Mouse (Mus musculus): ENCODE data around the gene Fbxo31. TPM values are rescaled to one million over a fixed set of nuclear protein-coding genes. Genes with fewer than 3 reads are reported as not detected.

Gene Fbxo31
- polyA plus RNA-seq, 1 experiment = not detected

DNA sequence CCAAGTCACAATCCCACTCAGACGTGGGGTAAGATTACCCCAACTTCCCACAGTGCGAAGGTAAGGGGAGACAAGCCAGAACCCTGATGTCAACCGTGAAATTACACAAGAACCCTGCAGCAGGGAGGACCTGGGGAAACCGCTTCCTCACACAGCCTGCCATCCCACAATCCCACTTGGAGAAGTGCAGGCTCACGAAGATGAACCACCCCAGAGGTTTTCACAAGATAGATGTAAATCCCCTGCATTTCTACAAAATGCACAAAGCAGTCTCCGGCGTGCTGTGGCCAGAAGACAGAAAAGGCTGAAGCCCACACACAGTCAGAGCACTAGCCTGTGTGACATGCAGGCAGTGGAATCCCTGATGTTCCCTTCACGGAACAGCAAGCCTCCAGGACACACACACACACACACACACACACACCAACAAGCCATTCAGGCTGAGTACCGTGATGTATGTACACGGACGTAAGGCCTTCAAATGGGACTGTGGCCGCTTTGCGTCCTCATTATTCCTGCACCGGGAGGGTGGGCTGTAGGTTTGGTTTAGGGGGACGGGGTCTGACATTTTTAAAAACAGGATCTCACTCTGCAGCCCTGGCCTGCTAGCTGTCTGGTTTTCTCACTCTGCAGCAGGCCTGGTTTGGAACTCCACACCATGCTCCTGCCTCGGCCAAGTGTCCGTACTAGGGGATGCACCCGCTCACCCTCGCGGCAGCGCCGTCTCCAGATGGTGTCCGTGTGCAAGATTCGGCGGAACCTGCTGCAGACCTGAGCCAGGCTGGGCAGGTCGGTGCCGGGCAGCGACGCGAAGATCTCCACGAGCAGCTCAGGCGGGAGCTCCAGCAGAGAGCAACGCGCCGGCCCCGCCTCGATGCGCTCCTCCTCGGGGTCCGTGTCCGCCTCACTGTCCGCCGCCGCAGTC lies 593 bp downstream of the Fbxo31 start:
- no peak for TF ChIP-seq CTCF (IDR thresholded peaks at IDR 0.05; ENCODE audit: insufficient read depth, low read depth, low read length)
- TF ChIP-seq POLR2A (IDR thresholded peaks at IDR 0.05; ENCODE audit: insufficient read depth, low read depth, low read length) = no peak
- peak overlapping the region; percentile 61 for H3K4me3 ChIP-seq (ENCODE audit: insufficient read depth, low read depth, low read length)
- peaks cover 31% of the 10 kb centered on the region for H3K4me1 ChIP-seq (ENCODE audit: control insufficient read depth, insufficient read depth, low read length)
- peak overlapping the region; percentile 0; the same call in 1 of the 2 replicates for H3K27ac ChIP-seq (ENCODE audit: insufficient read depth, low read depth, low read length)
- under 1% methylated on average over 44 of the region's 44 CpGs for WGBS

DNA sequence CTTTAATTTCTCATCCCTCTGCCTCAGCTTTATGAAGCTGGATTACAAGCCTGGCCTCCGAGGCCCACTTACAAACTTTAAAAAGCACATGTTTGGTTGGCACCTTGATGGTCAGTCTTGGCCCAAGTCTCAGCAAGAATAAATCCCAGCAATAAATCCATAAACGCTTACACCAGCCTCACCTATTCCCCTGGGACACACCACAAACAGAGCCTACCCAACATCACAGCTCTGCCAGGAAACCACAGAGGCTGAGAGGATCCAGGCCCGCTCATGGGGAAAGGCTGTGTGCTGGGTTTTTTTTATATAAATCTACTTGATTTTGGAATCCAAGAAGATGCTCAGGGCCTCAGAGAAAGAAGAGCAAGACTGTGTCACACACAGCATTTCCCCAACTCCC lies 2.9 kb downstream of the Fbxo31 start:
- TF ChIP-seq CTCF (IDR thresholded peaks at IDR 0.05; ENCODE audit: insufficient read depth, low read depth, low read length) (no peak), POLR2A (IDR thresholded peaks at IDR 0.05; ENCODE audit: insufficient read depth, low read depth, low read length) (no peak)
- Histone ChIP-seq H3K4me1 (ENCODE audit: control insufficient read depth, insufficient read depth, low read length) (peaks cover 38% of the 10 kb centered on the region), H3K4me3 (ENCODE audit: insufficient read depth, low read depth, low read length) (no peak overlapping the region), H3K27ac (ENCODE audit: insufficient read depth, low read depth, low read length) (no peak overlapping the region)
- WGBS = 84% methylated on average over 3 of the region's 3 CpGs

DNA sequence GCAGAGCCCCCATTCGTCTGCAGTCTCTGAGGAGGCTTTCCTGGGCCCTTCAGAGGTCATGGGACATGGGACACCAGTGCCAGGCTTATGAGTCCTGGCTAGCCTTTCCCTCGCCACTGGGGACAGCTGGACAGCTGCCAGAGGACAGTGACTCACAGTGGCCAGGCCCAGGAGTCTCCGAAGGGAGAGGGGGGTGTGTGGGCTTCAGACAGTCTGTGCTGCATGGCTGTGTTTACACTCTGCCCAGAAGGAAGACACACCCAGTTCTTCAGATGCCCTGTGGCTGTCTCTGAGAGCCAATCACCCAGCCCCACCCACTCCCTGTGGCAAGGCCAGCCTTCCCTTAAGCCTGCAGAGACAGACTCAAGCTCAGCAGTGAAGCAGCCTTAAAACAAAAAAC lies 5.3 kb downstream of the Fbxo31 start:
- Histone ChIP-seq H3K27ac (ENCODE audit: insufficient read depth, low read depth, low read length) (no peak overlapping the region), H3K4me3 (ENCODE audit: insufficient read depth, low read depth, low read length) (no peak overlapping the region), H3K4me1 (ENCODE audit: control insufficient read depth, insufficient read depth, low read length) (peaks cover 44% of the 10 kb centered on the region)
- 38% methylated on average over 3 of the region's 3 CpGs for WGBS
- no peak for TF ChIP-seq CTCF (IDR thresholded peaks at IDR 0.05; ENCODE audit: insufficient read depth, low read depth, low read length)

DNA sequence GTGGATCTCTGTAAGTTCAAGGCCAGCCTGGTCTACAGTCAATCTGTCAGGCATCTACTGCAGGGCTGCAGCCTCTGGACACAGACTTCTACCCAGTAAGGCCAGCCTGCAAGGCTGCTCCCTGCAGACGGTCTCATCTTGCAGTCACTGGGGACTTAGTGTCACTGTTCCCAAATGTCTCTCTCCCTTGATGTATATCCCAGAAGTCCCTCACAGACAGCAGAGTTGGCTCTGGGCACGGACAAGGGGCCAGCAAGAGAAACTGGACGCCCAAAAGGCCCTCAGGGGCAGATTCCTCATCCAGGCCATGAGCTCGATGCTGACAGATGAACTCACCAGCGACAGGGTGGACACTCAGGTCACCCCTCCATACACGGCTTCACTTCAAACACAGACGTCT lies 6.5 kb downstream of the Fbxo31 start:
- WGBS = 85% methylated on average over 7 of the region's 7 CpGs
- Histone ChIP-seq H3K27ac (ENCODE audit: insufficient read depth, low read depth, low read length) (no peak overlapping the region), H3K4me1 (ENCODE audit: control insufficient read depth, insufficient read depth, low read length) (peaks cover 53% of the 10 kb centered on the region), H3K4me3 (ENCODE audit: insufficient read depth, low read depth, low read length) (no peak overlapping the region)
- TF ChIP-seq CTCF (IDR thresholded peaks at IDR 0.05; ENCODE audit: insufficient read depth, low read depth, low read length) = no peak
- no peak for TF ChIP-seq POLR2A (IDR thresholded peaks at IDR 0.05; ENCODE audit: insufficient read depth, low read depth, low read length)

DNA sequence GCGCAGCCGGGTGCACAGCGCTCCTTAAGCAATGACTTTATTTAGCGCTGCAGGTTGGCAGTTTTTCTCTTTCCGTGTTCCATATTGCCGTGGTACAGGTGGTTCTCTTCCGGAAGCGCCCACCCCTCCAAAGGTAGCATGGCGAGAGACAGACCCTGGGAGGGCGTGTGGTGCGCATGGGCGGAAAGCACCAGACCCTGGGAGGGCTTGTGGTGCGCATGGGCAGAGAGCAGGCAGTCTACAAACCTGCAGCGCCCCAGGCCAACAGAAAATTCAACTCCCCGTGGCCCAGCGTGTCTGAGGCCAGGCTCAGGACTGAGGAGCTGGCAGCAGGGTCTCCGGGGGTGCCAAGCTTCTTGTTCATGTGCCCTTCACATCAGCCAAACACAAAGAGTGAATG lies 7.8 kb downstream of the Fbxo31 start:
- no peak overlapping the region for H3K27ac ChIP-seq (ENCODE audit: insufficient read depth, low read depth, low read length)
- H3K4me3 ChIP-seq (ENCODE audit: insufficient read depth, low read depth, low read length) = no peak overlapping the region
- TF ChIP-seq CTCF (IDR thresholded peaks at IDR 0.05; ENCODE audit: insufficient read depth, low read depth, low read length) (no peak), POLR2A (IDR thresholded peaks at IDR 0.05; ENCODE audit: insufficient read depth, low read depth, low read length) (no peak)
- H3K4me1 ChIP-seq (ENCODE audit: control insufficient read depth, insufficient read depth, low read length) = peaks cover 42% of the 10 kb centered on the region
- WGBS = 83% methylated on average over 17 of the region's 17 CpGs

- peaks cover 45% of the 10 kb centered on the region for H3K4me1 ChIP-seq (ENCODE audit: control insufficient read depth, insufficient read depth, low read length)
- H3K4me3 ChIP-seq (ENCODE audit: insufficient read depth, low read depth, low read length) = no peak overlapping the region
- WGBS = 74% methylated on average over 21 of the region's 21 CpGs
- TF ChIP-seq POLR2A (IDR thresholded peaks at IDR 0.05; ENCODE audit: insufficient read depth, low read depth, low read length) (no peak), CTCF (IDR thresholded peaks at IDR 0.05; ENCODE audit: insufficient read depth, low read depth, low read length) (no peak)
- no peak overlapping the region for H3K27ac ChIP-seq (ENCODE audit: insufficient read depth, low read depth, low read length)
Observed at GRCm38 (mm10) chr8:121570335-121570734, 8.3 kb downstream of the Fbxo31 start.

DNA sequence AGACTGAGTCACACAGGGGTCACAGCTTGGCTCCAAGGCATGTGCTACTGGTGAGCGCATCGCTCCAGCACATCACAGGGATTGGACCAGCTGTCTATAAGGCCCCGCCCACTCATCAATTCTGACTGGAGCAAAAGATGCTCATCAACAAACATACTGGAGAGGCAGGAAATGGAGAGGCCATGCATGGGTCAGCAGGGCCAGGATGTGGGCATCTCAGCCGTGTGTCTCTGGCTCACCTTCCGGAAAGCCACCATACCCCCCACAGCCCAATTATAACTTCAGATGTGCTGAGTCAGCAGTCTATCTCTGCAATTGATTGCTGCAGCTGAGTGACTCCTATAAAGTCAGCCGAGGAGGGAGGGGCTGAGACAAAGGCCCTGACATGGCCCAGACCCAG lies 10.3 kb downstream of the Fbxo31 start:
- WGBS = 63% methylated on average over 6 of the region's 6 CpGs

GRCm38 (mm10) chr8:121563701-121564100 lies 14.9 kb downstream of the Fbxo31 start:
- TF ChIP-seq POLR2A (IDR thresholded peaks at IDR 0.05; ENCODE audit: insufficient read depth, low read depth, low read length) (no peak), CTCF (IDR thresholded peaks at IDR 0.05; ENCODE audit: insufficient read depth, low read depth, low read length) (no peak)
- no peak overlapping the region for H3K27ac ChIP-seq (ENCODE audit: insufficient read depth, low read depth, low read length)
- peaks cover 45% of the 10 kb centered on the region for H3K4me1 ChIP-seq (ENCODE audit: control insufficient read depth, insufficient read depth, low read length)
- no peak overlapping the region for H3K4me3 ChIP-seq (ENCODE audit: insufficient read depth, low read depth, low read length)
- WGBS = 80% methylated on average over 6 of the region's 6 CpGs

More for the DNA sequence above, 10.3 kb downstream of the Fbxo31 start:
- H3K4me3 ChIP-seq (ENCODE audit: insufficient read depth, low read depth, low read length) = no peak overlapping the region
- no peak overlapping the region for H3K27ac ChIP-seq (ENCODE audit: insufficient read depth, low read depth, low read length)
- peaks cover 50% of the 10 kb centered on the region for H3K4me1 ChIP-seq (ENCODE audit: control insufficient read depth, insufficient read depth, low read length)
- no peak for TF ChIP-seq CTCF (IDR thresholded peaks at IDR 0.05; ENCODE audit: insufficient read depth, low read depth, low read length)
- no peak for TF ChIP-seq POLR2A (IDR thresholded peaks at IDR 0.05; ENCODE audit: insufficient read depth, low read depth, low read length)

DNA sequence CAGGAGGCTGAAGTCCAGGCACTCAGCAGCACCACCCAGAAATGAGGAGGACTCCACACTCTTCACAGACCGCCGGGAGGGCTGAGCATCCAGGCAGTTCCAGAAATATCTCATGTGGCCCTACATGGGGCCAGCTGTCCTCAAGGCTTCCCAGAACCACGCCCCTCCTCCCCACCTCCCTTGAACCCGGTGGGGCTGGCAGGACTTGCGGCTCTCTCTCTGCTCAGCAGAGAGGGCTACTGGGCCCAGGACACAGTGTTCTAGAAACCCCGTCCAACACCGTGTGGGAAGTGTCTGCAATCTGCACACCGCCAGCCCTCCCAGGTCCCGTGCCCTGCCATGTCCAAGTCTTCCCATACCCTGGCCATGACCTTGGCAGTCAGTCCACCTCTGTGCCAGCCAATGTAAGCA lies 15.7 kb downstream of the Fbxo31 start:
- no peak for TF ChIP-seq CTCF (IDR thresholded peaks at IDR 0.05; ENCODE audit: insufficient read depth, low read depth, low read length)
- no peak for TF ChIP-seq POLR2A (IDR thresholded peaks at IDR 0.05; ENCODE audit: insufficient read depth, low read depth, low read length)
- Histone ChIP-seq H3K27ac (ENCODE audit: insufficient read depth, low read depth, low read length) (no peak overlapping the region), H3K4me3 (ENCODE audit: insufficient read depth, low read depth, low read length) (no peak overlapping the region), H3K4me1 (ENCODE audit: control insufficient read depth, insufficient read depth, low read length) (peaks cover 37% of the 10 kb centered on the region)
- 64% methylated on average over 9 of the region's 9 CpGs for whole genome bisulfite sequencing

All from olfactory bulb, adult 2 months (tissue).